Mouse (Mus musculus): ENCODE measurements at regions not wholly inside any gene's neighbourhood (a gene's known extent, or its start where the extent isn't known, plus 50 kb on each side); places are given as distances from the start of the nearest gene placed in this dataset.

- TF ChIP-seq CTCF (IDR thresholded peaks at IDR 0.05; ENCODE audit: low read depth) (no peak), EP300 (IDR thresholded peaks at IDR 0.05; ENCODE audit: low read depth) (no peak)
These were observed 719.6 kb downstream of the Defb40 start for GRCm38 (mm10) chr8:18258287-18258961.
